Mouse (Mus musculus) gastrocnemius, postnatal 25 days (tissue): ENCODE measurements around the gene Fem1b. TPM values are rescaled to one million over a fixed set of nuclear protein-coding genes. Genes with fewer than 3 reads are reported as not detected.
"Not testable (repeated sequence)": the region's sequence is repeated elsewhere in the genome, so short reads cannot be mapped to it uniquely, and the experiment has no call there.

Source experiments
- DNase-seq: peaks from one replicate; pipeline ENCODE4 v3.0.0; 2022
- total RNA-seq, 2 experiments: library from RNA; stranded (reverse); gene quantifications; 1 replicate in 1 of 2; 2 replicates in 1 of 2; pipeline ENCODE4 v1.2.3; 2021

The Fem1b gene
- total RNA-seq, 2 experiments from 2014 or later, result 14.1 to 15.4 TPM

DNA sequence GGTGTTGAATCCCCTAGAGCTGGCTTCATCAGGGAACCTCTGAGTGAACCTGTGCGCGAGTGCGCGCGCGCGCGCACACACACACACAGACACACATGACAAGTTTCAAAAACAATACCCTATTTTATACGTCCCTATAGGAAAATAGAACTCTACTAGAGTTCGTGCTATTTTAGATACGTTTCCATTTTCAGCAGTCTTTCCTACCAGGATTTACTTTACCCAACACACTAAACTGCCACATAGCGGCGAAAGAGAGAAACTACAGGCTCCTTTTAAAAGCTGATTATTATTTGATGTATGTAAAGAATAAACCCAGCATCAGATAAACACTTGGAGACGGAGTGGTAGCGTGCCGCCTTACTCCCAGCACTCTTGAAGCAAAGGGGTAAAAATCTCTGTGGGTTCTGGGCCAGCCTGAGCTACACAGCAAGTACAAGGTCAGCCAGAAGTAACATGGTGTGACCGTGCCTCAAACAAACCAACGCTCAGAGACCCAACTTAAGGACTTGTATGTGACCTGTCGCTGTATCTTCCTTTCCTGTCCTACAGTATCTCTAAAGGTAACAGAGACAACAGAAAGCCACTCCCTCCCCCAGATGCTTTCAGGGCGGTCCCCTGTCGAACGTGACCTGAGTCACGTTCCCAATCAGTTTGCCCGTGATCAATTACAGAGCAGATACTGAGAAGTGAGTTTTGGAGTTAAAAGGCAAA is 16.4 kb upstream of the Fem1b start:
- DNase-seq, result no peak

DNA sequence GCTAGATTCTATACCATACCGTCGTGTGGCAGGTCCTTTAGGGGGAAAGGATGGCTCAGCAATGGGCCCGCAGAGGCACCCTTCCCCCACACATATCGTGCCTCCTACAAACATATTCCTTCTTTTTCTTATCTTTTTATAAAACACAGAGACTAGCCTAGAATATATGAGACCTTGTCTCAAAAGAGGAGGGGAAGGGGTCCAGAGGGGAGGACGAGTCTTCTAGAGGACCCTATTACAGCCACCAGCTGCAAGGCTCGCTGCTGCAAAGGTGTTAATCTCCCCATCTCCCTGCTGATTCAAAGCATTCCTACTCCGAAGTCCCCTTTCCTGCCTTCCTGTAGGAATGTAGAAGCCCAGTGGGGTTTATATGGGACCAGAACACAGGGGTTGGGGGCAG is 14.7 kb upstream of the Fem1b start:
- DNase-seq, result no peak

DNA sequence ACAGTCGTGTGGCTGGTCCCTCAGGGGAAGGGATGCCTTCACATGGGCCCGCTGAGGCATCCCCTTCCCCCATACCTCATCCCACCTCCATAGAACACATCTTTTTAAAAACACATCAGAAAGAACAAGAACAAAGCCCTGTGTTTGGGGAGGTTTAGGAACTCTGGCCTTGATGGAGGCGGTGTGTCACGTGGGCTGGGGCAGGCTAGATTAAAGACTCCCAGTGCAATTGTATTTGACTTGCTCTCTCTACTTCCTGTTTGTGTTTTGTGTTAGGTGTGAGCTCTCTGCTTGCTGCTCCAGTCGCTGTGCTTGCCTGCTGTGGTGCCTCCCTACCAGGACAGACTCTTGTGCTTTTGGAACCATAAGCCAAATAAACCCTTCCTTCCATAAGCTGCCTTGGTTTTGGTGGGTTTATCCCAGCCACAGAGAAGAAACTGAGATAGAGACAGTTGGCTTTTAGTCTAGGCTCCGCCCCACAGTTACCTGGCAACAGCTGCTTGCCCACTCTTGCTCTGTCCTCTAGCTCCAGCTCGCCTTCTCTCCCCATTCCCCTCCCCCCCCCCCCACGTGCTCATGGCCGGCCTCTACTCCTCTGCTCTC is 14.2 kb upstream of the Fem1b start:
- no peak for DNase-seq

DNA sequence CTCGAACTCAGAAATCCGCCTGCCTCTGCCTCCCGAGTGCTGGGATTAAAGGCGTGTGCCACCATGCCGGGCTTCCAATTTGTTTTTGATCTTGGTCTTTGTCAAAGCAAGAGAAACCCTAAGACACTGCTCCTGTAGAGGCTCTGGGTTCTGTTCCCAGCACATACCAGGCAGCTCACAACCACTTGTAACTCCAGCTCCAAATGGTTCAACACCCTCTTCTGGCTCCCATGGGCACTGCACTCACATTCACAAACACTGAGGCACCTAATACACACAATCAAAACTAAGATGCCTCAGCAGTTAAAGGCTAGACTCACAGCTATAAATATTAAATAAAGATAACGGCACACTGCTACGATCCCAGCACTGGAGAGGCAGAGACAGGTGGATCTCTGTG is 10.1 kb upstream of the Fem1b start:
- no peak for DNase-seq

DNA sequence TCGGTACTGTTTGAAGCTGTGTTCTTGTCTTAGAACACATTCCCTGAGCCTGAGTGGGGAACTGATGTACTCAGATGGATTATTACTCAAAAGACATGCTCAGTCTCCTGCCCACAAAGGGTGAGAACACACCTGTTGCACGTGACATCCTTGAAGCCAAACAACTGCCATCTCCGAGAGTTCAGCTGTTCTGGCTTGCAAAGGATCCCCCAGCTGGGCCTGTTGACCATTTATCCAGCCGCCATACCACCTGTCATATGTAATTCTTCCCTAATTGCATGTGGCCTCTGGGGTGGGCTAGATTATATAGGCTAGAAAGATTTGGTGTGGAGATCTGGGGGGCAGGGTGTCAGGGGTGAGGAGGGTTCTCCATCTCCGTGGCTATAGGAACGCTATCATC is 9.1 kb upstream of the Fem1b start:
- DNase-seq, result no peak

DNA sequence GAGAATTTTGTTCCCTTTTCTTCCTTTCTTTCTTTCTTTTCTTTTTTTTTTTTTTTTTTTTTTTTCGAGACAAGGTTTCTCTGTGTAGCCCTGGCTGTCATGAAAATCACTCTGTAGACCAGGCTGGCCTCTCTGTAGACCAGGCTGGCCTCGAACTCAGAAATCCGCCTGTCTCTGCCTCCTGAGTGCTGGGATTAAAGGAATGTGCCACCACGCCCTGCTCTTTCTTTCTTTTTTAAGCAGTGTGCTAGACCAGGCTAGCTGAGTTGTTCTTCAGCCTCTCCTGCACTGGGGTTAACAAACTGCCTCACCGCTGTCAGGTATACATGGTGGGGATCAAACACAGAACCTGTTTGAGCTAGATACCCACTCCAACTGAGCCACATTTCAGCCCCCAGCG is 8.2 kb upstream of the Fem1b start:
- DNase-seq, result not testable (repeated sequence)

DNA sequence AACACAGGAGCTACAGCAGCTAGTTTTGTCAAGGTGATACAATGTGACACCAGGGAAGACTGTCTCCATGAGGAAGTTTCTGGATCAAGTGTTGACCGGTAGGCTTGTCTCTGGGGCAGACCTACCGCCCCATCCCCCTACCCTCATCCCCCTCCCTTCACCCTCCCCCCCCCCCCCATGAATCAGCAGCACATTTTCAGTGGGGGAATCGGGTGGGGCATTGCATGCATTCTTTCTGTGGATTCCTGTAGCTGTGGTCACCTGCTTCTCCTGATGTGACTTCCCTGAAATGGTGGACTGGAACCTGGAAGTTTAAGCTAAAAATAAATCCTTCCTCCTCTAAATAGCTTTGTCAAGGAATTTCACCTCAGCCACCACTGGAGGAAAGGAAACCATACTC is 7.8 kb upstream of the Fem1b start:
- no peak for DNase-seq

DNA sequence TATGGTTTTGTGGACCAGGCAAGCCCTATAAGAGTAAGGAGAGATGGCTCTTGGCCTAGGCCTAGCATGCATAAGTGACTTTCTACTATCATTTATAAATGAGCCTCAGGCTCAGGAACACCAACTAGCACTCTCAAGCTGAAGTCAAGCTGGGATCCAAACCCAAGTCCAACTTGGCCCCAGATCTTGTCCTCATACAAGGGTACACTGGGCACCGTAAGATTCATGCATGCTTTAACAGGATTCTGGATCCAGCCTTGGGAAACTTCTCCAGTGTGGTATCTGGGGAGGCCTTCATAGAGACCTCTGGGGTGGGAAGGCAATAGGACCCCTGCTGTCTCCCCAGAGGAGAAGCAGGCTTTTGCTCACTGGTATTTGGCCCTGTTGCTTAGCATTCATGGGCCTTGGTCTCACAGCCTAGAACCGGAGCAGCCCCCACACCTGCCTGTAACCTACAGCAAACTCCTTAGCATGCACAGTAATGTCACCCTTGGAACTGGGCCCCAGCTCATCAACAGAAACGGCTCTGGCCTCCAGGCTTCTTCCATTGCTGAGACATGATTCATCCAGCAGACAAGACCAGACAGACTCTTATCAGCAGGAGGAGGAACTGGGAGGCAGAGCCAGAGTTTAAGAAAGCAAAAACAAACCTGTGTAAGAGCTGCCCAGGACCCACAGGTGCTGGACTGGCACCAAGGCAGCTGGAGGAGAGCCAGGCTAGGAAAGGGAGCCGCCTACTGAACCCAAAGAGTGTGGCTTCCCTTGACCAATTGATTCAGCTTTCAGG is 6.3 kb upstream of the Fem1b start:
- no peak for DNase-seq

DNA sequence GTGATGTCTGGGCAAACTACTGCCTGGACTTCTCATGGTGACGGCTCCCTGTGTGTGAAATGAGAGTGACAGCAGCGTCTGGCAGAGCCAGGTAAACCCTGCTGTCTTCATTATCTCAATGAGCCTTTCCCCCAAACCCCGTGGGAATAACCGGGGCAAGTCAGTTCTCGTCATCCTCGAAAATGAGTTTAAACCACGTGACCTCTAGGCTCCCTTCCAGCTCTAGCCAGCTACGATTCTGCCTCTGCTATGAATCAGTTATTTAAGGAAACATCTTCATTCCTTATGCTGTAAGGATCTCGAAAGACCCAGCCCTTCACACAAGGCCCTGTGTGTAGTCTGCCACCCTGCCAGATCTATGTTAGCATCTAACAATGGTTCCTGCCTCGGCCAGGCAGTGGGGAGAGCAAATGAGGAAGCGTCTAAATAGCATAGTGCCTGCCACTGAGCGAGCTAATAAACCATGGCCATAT is 5.4 kb upstream of the Fem1b start:
- no peak for DNase-seq

DNA sequence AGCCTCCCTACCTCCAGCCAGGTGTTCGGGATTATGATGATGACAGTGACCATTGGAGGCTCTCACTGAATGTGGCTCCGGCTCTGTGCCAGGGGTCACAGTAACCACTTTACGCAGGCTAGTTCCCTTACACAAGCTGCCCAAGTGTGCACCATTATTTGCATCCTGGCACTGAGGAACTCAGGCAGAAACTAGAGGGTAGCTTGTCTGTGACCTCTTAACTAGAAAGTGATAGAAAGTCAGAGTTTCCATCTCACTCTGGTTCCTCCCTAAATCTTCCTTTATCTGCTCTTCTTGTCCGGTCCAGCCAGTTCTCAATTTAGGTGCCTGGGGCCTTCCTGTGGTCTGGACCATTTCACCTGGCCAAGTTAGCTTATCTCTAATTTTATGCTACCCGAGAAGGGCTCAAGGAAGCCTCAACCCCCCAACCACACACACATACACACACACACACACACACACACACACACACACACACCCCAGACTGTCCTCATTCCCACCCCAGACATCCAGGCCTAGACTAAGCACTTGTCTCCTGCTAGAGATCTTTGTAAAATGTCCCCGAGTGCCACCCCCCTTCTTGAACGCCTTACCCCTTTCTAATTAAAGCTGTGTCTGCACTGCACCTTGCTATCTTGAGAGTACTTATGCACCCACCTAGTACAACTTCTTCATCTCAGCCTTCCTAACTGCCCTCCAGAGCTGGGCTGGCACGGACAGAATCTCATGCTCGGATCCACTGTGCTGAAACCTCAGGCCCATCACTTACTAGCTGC is 4.8 kb upstream of the Fem1b start:
- no peak for DNase-seq

DNA sequence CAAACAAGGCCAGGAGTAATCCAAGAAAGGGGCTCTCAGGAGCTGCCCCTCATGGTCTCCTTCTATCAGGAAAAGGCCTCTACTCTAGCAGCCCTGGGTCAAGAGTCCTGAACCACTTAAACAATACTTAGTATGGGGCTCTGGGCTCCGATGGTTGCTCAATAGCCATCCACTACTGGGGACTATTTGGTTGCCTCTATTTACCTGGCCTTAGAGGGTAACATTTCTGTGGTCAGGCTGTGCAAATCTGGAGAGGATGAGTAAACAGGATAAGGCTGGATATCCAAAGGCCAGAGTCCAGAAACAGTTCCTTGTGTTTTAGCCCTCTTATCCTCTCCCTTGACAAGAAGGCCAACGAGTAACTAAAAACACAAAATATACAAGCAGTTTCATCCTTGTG is 3.0 kb upstream of the Fem1b start:
- DNase-seq, result no peak

DNA sequence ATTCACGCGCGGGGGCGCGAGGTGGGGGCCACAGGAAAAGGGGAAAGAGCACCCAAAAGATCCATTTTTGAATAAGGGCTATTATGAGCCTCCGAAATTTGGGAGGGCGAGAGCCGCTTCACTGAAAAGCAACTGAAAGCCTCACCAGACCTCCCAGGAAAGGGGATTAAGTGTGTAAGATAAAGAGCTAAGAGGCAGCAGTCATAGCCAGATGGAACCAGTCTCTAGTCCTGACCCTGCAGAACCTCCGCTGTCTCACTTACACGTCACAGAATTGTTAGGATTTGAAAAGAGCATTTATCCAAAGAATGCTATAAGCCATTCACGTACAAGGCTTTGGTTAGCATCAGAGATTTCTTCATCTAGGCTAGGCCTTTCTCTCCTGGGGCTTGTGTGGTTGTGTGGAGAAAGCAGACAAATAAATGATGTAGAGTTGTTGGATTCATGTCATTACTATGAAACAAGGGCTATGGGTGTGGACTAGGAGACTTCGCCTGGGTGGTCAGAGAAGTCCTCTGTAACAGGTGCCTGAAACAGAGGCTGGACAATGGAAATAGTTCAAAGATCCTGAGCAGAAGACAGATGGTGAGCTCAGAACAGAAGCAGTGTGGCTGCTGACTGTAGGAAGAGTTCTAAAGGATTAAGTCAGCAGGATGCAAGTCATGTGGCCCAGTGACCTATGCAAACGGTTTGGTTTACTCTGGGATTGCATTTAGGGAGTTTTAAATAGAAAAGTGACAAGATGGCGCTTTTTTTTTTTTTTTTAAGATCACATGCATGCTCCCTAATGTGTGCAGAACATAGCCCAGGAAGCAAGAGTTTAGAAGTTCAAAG is 699 bp upstream of the Fem1b start:
- DNase-seq, result no peak

DNA sequence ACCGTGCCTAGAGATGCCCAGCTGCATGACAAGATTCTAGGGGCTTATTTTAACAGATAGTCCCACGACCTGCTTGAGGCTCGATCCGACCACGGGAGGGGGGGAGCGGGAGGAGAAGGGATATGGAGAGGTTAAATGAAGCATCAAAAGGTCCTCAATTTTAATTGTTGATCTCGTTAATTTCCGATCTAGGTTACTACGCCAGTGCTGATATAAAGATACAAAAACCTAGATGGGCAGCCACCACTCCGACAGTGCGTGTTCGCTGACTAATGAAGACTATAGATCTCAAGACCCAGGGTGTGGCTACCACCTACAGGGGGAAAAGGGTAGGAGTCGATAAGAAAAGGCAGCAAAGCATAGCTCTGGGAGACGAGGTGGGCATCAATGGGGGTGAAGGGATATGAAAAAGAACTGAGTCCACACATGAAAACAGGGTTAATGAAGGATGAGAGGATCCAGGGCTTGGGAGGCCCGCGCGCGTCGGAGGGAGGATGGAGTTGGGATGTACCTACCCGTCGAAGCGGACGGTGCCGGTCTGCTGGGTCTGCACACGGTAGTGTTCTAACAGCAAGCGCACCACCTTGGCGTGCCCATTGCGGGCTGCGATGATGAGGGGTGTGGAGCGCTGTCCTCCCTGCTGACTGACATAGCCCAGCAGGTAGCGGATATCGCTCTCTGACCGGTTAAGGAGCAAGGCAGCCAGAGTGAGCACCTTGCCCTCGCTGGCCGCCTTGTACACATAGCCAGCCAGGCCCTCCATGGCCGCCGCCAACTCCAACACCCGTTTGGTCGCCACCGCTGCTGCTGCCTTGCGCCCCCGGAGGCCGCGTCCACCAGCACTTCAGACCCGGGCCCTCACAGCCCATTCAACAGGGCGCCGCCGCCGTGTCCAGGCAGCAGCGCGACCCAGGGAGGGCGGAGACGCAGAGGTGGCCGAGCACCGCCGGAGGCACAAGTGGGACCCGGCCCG is 905 bp downstream of the Fem1b start:
- DNase-seq, result no peak

DNA sequence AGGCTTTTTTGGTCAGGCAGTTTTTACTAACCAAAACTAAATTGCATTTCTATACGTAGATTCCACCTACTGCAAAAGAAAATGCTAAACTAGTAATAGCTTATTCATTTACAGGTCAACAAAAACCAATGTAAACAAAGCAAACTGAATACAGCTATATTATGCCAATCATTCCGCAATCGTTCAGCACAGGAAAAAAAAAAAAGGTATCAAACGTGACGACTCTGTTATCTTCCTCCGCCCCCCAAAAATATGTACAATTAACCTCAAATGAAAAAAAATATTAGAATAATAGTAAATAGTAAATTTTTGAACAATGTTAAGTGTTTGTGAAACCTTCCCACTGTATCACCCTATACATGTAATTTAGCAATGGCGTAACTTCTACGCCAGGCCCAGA is 1.6 kb downstream of the Fem1b start:
- no peak for DNase-seq

DNA sequence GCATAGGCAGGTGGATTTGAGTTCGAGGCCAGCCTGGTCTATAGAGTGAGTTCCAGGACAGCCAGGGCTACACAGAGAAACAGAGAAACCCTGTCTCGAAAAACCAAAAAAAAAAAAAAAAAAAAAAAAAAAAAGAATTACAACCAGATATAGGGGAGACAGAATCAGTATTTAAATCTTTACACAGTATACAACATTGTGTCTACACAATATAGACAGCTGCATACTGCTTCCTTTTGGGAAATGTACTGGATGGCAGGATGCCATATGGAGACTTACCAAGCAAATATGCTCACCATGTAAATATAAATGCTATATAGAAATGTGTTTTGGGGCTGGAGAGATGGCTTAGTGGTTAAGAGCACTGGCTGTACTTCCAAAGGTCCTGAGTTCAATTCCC is 12.5 kb downstream of the Fem1b start:
- not testable (repeated sequence) for DNase-seq

DNA sequence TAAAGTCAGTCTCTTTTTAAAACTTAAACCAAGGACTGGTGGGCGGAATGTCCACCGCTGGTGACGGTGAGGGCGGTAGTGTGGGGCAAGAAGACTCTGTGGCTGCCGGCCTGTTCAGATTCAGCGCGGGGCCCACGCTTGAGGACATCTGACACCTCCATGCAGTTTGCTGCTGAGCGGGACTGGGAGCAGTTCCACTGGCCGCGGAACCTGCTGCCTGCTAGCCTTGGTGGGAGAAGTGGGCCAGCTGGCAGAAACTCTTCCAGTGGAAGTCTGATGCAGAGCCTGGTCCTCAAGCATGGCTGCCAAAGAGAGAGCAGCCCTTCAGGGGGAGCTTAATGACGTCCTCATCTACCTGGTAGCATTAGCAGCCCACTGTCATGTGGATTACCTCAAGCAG is 21.9 kb downstream of the Fem1b start:
- no peak for DNase-seq

DNA sequence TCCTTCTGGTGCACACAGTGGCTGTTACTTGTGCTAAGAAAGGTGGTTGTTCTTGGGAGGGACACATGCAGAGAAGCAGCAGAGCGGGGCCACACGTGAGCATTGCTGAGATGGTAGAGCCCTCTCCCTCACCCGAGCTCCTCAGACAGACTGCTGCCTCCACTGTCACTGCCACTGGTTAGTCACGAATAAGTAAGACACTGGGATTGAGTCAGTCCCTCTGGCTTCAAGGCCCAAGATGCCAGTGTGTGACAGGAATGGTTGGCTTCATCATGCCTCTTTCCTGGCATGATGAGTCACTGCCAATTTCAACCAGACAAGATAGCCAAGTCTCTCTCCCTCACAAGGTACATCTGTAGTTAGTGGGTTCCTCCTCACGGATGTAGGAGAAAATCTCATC is 25.0 kb downstream of the Fem1b start:
- no peak for DNase-seq

DNA sequence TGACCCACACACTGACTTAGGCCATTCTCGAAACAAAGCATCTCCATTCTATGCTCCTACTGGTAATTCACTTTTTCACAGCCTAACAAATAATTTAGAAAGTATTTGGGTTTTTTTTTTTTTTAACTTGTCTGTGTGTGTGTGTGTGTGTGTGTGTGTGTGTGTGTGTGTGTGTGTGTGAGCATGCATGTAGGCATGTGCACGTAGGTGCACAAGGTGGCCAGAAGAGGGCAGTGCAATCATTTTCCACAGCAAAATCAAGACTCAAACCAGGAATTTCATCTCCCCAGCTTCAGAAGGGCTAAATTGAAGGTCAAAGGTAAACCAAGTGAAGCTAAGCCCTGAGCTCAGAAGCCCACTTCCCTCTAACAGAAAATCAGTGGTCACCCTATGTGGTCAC is 27.5 kb downstream of the Fem1b start:
- no peak for DNase-seq

DNA sequence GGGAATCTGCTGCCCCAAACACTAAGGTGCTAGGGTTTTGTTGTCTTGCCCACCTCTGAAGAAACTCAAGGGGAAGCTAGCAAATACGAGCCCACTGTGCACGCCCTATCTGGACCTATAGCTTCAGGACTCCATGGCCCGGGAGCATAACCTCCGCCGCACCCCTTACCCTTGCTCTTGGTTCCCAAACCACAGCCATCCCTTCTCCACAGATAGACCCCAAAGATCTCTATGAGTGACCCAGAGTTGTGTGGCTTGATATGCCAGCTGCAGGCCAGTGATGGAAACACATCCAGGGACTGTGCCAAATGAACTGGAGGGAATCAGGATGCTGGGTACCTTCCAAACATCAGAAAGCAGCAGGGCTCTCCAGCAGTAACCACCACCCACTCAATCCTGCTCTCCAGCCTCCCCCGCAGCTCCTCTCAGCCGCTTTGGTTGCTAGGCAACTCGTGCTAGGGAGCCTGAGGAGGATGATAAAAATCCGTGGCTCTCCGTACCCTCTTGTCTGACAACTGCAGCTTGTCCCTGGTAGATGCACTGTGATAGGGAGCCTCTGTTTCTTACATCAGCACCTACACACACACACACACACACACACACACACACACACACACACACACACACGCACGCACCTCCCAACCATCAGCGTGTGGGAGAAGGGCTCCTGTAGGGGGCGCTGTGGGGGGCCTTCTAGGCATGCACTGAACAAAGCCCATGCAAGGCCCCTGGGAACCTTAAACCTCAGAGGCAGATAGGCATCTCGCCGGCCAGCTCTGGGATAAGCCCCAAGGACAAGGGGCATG is 28.6 kb downstream of the Fem1b start:
- no peak for DNase-seq

DNA sequence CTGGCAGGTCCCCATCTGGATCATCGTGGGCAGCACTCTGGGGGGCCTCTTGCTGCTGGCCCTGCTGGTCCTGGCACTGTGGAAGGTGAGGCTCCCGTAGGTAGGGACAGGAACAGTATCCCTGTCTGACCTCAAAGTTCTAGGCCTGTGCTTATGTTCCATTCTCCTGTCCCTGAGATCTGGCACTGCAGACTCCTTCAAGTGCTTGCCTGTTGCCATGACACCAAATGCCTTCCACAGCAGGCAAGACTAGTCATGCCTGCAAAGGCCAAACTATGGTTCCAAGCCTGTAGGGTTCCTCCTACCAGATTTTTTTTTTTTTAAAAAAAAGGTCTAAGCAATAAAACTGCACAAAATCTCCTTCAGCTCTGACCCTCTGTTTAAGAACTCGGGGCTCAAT is 29.8 kb downstream of the Fem1b start:
- DNase-seq, result no peak
